Mouse (Mus musculus) megakaryocyte, embryonic 14.5 days (primary cell): ENCODE results near the gene Crebbp.

ENCODE experiments used
- FLI1 ChIP-seq: IDR thresholded peaks from 2 replicates; pipeline ENCODE4 v1.6.1; 2012; ENCODE audit warnings: low read length, inconsistent platforms, mixed read lengths
- GATA1 ChIP-seq: IDR thresholded peaks from 3 replicates; pipeline ENCODE4 v1.6.1; 2012; ENCODE audit warnings: mixed read lengths, low read length, inconsistent platforms, borderline replicate concordance

DNA sequence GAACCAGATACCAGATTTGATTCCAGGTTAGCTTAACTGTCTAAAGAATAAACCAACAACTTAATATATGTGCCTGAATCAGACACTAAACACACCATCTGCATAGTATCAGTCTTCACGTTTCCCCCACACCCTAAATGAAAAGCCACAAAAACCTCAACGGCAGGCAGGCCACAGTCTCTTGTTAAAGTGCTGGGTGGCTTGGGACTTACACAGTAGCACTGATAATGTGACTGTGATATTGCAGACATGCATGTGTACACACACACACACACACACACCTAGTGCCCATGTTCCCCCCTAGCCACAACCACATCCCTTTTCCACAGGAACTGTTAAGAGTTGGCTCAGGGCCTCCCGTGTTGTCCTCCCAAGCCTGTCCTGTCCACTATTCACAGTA is 139.0 kb downstream of the Crebbp start:
- TF ChIP-seq GATA1 (no peak), FLI1 (no peak)
